Mouse (Mus musculus) gastrocnemius, postnatal 10 days (tissue): ENCODE results near the gene Dhdh. TPM values are rescaled to one million over a fixed set of nuclear protein-coding genes. Genes with fewer than 3 reads are reported as not detected.

Experiments
- DNase-seq: peaks from one replicate; pipeline ENCODE4 v3.0.0; 2021; ENCODE audit warnings: mixed read lengths
- microRNA-seq, 2 experiments: library from miRNA; unstranded; fragments of <30 nt; microRNA quantifications; one replicate each; pipeline ENCODE4 v1.2.0; 2021
- total RNA-seq, 2 experiments: library from RNA; stranded (reverse); gene quantifications; 2 replicates each; pipeline ENCODE4 v1.2.3; 2021

The Dhdh gene
- total RNA-seq, 2 experiments from 2014 or later: 8.8 to 9.5 TPM

- peak; percentile 89 for DNase-seq
These were observed 37.1 kb downstream of the Dhdh start for GRCm38 (mm10) chr7:45451344-45451982.

GRCm38 (mm10) chr7:45449974-45450373, 38.6 kb downstream of the Dhdh start:
- no peak for DNase-seq

GRCm38 (mm10) chr7:45447325-45447990, 41.1 kb downstream of the Dhdh start:
- DNase-seq: no peak

GRCm38 (mm10) chr7:45446589-45446988, 42.0 kb downstream of the Dhdh start:
- DNase-seq: no peak

DNA sequence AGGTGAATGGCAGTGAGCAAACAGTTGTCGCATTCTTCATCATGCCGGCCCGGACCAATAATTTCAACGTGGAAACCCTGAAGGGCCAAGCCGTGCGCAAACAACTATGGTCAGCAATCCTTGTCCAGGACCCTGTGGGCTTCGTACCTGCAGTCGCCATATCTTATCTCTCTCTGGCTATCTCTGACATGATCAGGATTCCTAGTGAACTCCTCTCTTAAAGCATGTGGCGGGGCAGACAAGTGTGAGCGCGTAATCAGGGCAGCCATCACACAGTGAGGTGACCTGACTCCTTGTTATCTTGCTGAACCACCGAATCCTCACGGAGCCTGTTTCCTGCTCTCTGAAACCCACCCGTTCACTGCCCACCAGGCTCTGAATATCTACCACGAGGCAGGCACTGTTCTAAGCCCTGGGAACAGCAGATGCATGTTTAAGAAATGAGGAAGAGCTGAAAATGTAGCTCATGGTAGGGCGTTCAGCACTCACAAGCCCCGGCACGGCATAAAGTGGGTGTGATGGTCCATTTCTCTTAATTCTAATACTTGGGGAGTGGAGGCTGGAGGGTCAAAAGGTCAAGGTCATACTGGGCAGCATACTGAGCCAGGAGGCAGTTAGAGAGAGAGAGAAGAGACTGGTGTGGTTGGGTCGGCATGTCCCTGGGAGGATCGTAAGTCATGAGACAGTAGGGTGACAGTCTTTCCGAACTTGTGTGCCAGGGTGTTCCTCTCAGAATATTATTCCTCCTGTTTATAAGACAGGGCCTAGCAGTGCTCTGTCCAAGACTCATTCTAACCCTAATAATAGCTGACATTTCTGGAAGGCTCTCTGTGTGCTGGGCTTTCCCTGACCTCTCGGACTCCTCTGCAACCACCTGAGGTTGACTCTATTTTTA, 44.8 kb downstream of the Dhdh start:
- no peak for DNase-seq

GRCm38 (mm10) chr7:45437521-45438276, 50.9 kb downstream of the Dhdh start, which contains the start of gene Ruvbl2:
TSS of gene Ruvbl2 (minus strand) at chr7:45438096.
- DNase-seq: no peak

DNA sequence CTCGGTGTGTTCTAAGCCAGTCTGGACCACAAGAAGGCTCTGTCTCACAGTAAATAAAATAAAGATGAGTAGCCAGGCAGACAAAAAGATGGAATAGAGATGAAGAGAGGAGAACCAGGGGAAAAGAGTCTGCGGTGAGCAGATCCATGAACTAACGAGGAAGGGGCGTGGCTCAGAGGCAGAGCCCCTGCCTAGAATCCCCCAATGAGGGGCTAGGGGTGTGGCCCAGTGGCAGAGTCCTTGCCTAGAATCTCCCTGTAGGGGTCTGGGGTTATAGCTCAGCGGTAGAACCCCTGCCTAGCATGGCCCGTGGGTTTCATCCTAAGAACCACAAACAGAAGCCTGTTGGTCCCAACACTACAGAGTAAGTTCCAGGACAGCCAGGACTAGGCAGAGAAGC, 51.6 kb downstream of the Dhdh start:
- no peak for DNase-seq

GRCm38 (mm10) chr7:45436444-45436843, 52.2 kb downstream of the Dhdh start:
- DNase-seq: no peak

- no peak for DNase-seq
These were observed 53.6 kb downstream of the Dhdh start for GRCm38 (mm10) chr7:45435038-45435437.

DNA sequence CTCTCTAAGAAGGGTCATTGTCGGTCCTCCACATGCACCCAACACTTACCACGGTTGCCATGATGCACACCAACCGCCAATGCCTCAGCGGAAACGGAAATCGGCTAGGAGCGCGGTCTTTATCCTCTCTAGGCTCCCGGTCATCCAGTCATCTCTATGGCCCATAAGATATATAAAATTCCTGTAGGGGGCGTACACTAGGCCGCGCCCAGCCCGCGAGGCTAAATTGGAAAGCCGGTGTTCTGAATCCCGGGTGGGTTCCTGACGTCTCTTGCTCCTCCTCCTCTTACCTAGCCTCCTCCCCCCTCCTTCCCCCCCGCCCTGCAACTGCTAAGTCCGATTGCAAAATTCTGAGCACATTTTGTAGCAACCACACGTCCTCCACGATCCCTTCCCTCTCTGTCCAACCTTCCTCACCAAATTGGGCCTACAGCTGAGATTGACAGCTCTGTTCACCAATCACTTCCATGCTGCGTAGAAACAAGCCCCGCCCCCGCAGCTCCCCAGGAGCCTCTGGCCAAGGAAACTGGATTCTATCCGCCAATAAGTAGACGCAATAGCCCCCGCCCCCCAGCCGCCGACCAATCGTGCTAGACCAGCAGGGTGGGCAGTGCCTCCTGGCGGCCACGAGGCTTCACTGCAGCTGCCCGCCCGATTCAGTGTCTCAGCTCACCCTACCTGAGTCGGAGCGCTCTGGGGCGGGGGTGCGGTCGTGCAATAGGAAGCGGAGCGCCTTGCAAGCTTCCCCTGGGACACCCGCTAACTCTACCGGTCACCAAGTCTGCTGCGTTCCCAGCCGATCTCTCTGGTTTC, 54.2 kb downstream of the Dhdh start, which contains the start of gene Gys1:
Gys1 (plus strand) TSS at position 642 of the 813 bp plus-strand sequence.
- peak; percentile 100 for DNase-seq

DNA sequence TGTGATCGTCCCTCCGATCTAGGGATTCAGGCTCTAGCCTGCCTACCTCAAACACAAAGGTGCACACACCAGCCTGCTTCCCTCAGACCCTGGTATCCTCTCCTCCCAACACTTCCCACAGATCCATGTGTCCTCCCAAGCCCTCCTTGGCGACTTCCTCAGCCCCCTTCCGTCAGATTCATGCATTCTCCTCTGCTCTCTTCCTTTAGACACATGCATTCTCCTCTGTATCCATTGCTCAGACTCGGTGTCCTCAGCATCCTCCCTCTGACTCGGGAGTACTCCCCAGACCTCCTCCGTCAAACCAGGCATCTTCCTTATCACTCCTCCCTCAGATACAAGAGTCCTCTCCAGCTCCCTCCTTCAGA, 54.8 kb downstream of the Dhdh start:
- DNase-seq: no peak

DNA sequence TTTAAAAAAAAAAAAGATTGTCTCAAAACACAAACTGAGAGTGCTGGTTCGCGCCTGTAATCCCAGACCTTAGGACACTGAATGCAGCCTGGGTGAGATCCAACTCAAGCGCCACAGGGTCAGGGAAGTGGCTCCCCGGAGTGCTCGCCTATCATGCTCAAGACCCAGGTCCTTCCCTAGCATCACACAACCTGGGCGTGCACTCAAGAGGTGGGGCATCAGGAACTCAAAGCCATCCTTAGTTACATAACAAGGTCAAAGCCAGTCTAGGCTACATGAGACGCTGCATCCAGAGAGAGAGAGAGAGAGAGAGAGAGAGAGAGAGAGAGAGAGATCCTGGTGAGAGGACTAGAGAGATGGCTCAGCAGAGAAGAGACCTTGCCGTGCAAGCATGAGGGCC, 62.0 kb downstream of the Dhdh start:
- no peak for DNase-seq

GRCm38 (mm10) chr7:45421194-45421593, 67.4 kb downstream of the Dhdh start:
- DNase-seq: no peak

Small RNA genes within 50 kb of the gene (microRNA-seq; reads per million reads assigned to microRNA genes)
- 0 reads per million in 2 experiments for gene Gm22133

Other genes with a start within 250 kb of the Dhdh start
- 1 to 10 TPM; 1.8 to 3.4 TPM for gene Cd37, start 249.7 kb downstream of the Dhdh start, total RNA-seq
- not detected for gene Slc6a16, start 247.7 kb downstream of the Dhdh start, total RNA-seq
- not detected for gene Slc6a21, start 211.3 kb downstream of the Dhdh start, total RNA-seq
- gene Trpm4, start 155.0 kb downstream of the Dhdh start, total RNA-seq: 10 to 100 TPM; 25.5 to 35.2 TPM
- gene Hrc, start 153.5 kb downstream of the Dhdh start, total RNA-seq: 100 to 1,000 TPM; 579 to 609 TPM
- gene Ppfia3, start 121.8 kb downstream of the Dhdh start, total RNA-seq: under 1 TPM; 0.89 to 0.97 TPM
- 1 to 10 TPM; 1.9 to 2.0 TPM for gene Lin7b, start 118.2 kb downstream of the Dhdh start, total RNA-seq
- 100 to 1,000 TPM; 123 to 156 TPM for gene Snrnp70, start 93.1 kb downstream of the Dhdh start, total RNA-seq
- gene Kcna7, start 83.2 kb downstream of the Dhdh start, total RNA-seq: 10 to 100 TPM; 25.4 to 29.6 TPM
- 1 to 10 TPM; 1.4 to 1.8 TPM for gene Ntf5, start 75.1 kb downstream of the Dhdh start, total RNA-seq
- not detected for gene Lhb, start 68.0 kb downstream of the Dhdh start, total RNA-seq
- gene Gys1, start 54.0 kb downstream of the Dhdh start, total RNA-seq: 100 to 1,000 TPM; 142 to 150 TPM
- gene Ruvbl2, start 50.7 kb downstream of the Dhdh start, total RNA-seq: 10 to 100 TPM; 29.4 to 36.9 TPM
- 100 to 1,000 TPM; 173 to 194 TPM for gene Ftl1, start 28.9 kb downstream of the Dhdh start, total RNA-seq
- 10 to 100 TPM; 29.4 to 29.6 TPM for gene Bax, start 21.9 kb downstream of the Dhdh start, total RNA-seq
- not detected for gene Tulp2, start 6.9 kb downstream of the Dhdh start, total RNA-seq
- gene Gm45808, start 2.0 kb downstream of the Dhdh start, total RNA-seq: 1 to 10 TPM; 3.8 to 6.4 TPM
- gene Nucb1, start 21.6 kb upstream of the Dhdh start, total RNA-seq: 100 to 1,000 TPM; 121 to 137 TPM
- gene Ppp1r15a, start 37.5 kb upstream of the Dhdh start, total RNA-seq: 10 to 100 TPM; 16.3 to 16.9 TPM
- 10 to 100 TPM; 14.8 to 16.3 TPM for gene Plekha4, start 37.5 kb upstream of the Dhdh start, total RNA-seq
- gene Hsd17b14, start 66.1 kb upstream of the Dhdh start, total RNA-seq: under 1 TPM in 1 of 2 experiments, not detected in 1; 0.19 TPM
- 10 to 100 TPM; 24.0 to 25.2 TPM for gene Bcat2, start 81.3 kb upstream of the Dhdh start, total RNA-seq
- gene Fgf21, start 126.7 kb upstream of the Dhdh start, total RNA-seq: not detected
- not detected for gene Fut1, start 128.5 kb upstream of the Dhdh start, total RNA-seq
- under 1 TPM in 1 of 2 experiments, not detected in 1; 0.38 TPM for gene Izumo1, start 133.0 kb upstream of the Dhdh start, total RNA-seq
- gene Rasip1, start 138.7 kb upstream of the Dhdh start, total RNA-seq: 10 to 100 TPM; 17.2 to 19.7 TPM
- 100 to 1,000 TPM; 105 to 131 TPM for gene Mamstr, start 151.2 kb upstream of the Dhdh start, total RNA-seq
- gene Fut2, start 177.6 kb upstream of the Dhdh start, total RNA-seq: under 1 TPM in 1 of 2 experiments, not detected in 1; 0.11 TPM
- gene Ntn5, start 195.2 kb upstream of the Dhdh start, total RNA-seq: under 1 TPM; 0.75 to 0.77 TPM
- under 1 TPM in 1 of 2 experiments, not detected in 1; 0.21 TPM for gene Sec1, start 205.6 kb upstream of the Dhdh start, total RNA-seq
- gene Car11, start 211.0 kb upstream of the Dhdh start, total RNA-seq: 1 to 10 TPM; 3.4 to 3.9 TPM
- gene Dbp, start 216.3 kb upstream of the Dhdh start, total RNA-seq: 10 to 100 TPM; 35.9 to 37.9 TPM
- gene Rpl18, start 226.7 kb upstream of the Dhdh start, total RNA-seq: 100 to 1,000 TPM; 793 to 822 TPM
- gene Sphk2, start 229.2 kb upstream of the Dhdh start, total RNA-seq: 10 to 100 TPM; 11.8 to 13.8 TPM
- under 1 TPM; 0.12 to 0.45 TPM for gene Fam83e, start 232.4 kb upstream of the Dhdh start, total RNA-seq
- gene Spaca4, start 237.0 kb upstream of the Dhdh start, total RNA-seq: not detected